Mouse (Mus musculus) spleen, postnatal 14 days (tissue): ENCODE measurements around the gene Pex11g.

Source experiments
- DNase-seq, 2 experiments: peaks; one replicate each; pipeline ENCODE4 v3.0.0; 2021 to 2022; ENCODE audit warnings: low spot score in 2 of 2

Gene Pex11g

GRCm38 (mm10) chr8:3467006-3467885, at the start of gene Pex11g:
Pex11g (minus strand) TSS chr8:3467680.
- peak; percentile 85 to 90 for DNase-seq

- DNase-seq = no peak
Observed at GRCm38 (mm10) chr8:3517117-3517495, 49.6 kb upstream of the Pex11g start.

GRCm38 (mm10) chr8:3516450-3517116, 49.1 kb upstream of the Pex11g start:
- DNase-seq = peak; percentile 78 to 88

GRCm38 (mm10) chr8:3515771-3516417, 48.4 kb upstream of the Pex11g start:
- DNase-seq = no peak

- peak; percentile 79 to 84 for DNase-seq
Observed at GRCm38 (mm10) chr8:3515260-3515671, 47.8 kb upstream of the Pex11g start, which contains the start of gene Pnpla6. Pnpla6 (plus strand) TSS chr8:3515384.

GRCm38 (mm10) chr8:3514681-3515247, 47.3 kb upstream of the Pex11g start:
- no peak for DNase-seq

GRCm38 (mm10) chr8:3507979-3508754, 40.7 kb upstream of the Pex11g start:
- no peak for DNase-seq

- DNase-seq = no peak
Observed at GRCm38 (mm10) chr8:3502217-3502616, 34.7 kb upstream of the Pex11g start.

- peak; percentile 97 for DNase-seq
Observed at GRCm38 (mm10) chr8:3500235-3501090, 33.0 kb upstream of the Pex11g start, which contains the start of gene Mcoln1. Mcoln1 (plus strand) TSS chr8:3500457.

- DNase-seq = no peak
Observed at GRCm38 (mm10) chr8:3499751-3500150, 32.3 kb upstream of the Pex11g start.

- DNase-seq = no peak
Observed at GRCm38 (mm10) chr8:3498583-3498982, 31.1 kb upstream of the Pex11g start.

GRCm38 (mm10) chr8:3496428-3496748, 28.9 kb upstream of the Pex11g start:
- DNase-seq = no peak

GRCm38 (mm10) chr8:3495578-3496427, 28.3 kb upstream of the Pex11g start:
- DNase-seq = no peak

GRCm38 (mm10) chr8:3493845-3494208, 26.3 kb upstream of the Pex11g start:
- no peak for DNase-seq

GRCm38 (mm10) chr8:3492901-3493844, 25.7 kb upstream of the Pex11g start, which contains the start of gene Zfp358:
Zfp358 (plus strand) TSS chr8:3493138.
- DNase-seq = peak; percentile 35 to 56

GRCm38 (mm10) chr8:3485192-3485591, 17.7 kb upstream of the Pex11g start:
- DNase-seq = no peak

GRCm38 (mm10) chr8:3483546-3483945, 16.1 kb upstream of the Pex11g start:
- no peak for DNase-seq

GRCm38 (mm10) chr8:3482240-3482740, 14.8 kb upstream of the Pex11g start:
- no peak for DNase-seq
